ENCODE assay signal across 18 mouse cellular contexts in genomic region chr8:76750286-76750685, GRCm38 (mm10).
"Had no signal": no experiment of that assay in that cellular context is flagged by ENCODE, and none has a peak within 500 bp of the region (broad histone marks: within the 10 kb centered on the region; RNA-seq: fewer than 3 reads in every experiment).

No protein-coding gene starts in this region.

- H3K4me1 ChIP-seq: midbrain, embryonic 12.5 days; neural tube, embryonic 13.5 days; neural tube, embryonic 15.5 days; stomach, embryonic 15.5 days had no signal

- DNase-seq: lung, adult 18-20 months; lung, embryonic 14.5 days; lung, postnatal 10 days; lung, postnatal 4 days; midbrain, embryonic 14.5 days; right cerebral cortex, postnatal 25 days; right cerebral cortex, postnatal 4 days; thymus, postnatal 14 days; thymus, postnatal 36 days had no signal

- H3K4me3 ChIP-seq: midbrain, embryonic 10.5 days; midbrain, embryonic 12.5 days; myocyte; neural tube, embryonic 13.5 days; neural tube, embryonic 15.5 days; stomach, embryonic 15.5 days had no signal

- H3K27ac ChIP-seq: liver, embryonic 14.5 days; midbrain, embryonic 10.5 days; midbrain, embryonic 12.5 days; neural tube, embryonic 13.5 days; neural tube, embryonic 15.5 days; stomach, embryonic 15.5 days; stomach, postnatal 0 days had no signal

- H3K27me3 ChIP-seq: midbrain, embryonic 12.5 days; neural tube, embryonic 13.5 days; neural tube, embryonic 15.5 days; stomach, embryonic 15.5 days had no signal

- H3K9ac ChIP-seq: liver, embryonic 14.5 days; lung, embryonic 14.5 days; midbrain, embryonic 12.5 days; neural tube, embryonic 13.5 days; neural tube, embryonic 15.5 days; stomach, embryonic 15.5 days had no signal

- H3K4me2 ChIP-seq: lung, embryonic 14.5 days; midbrain, embryonic 12.5 days; neural tube, embryonic 13.5 days; neural tube, embryonic 15.5 days; stomach, embryonic 15.5 days had no signal

- H3K9me3 ChIP-seq: midbrain, embryonic 10.5 days; midbrain, embryonic 12.5 days; neural tube, embryonic 13.5 days; neural tube, embryonic 15.5 days; stomach, embryonic 15.5 days had no signal

- H3K36me3 ChIP-seq: midbrain, embryonic 10.5 days; midbrain, embryonic 12.5 days; neural tube, embryonic 13.5 days; neural tube, embryonic 15.5 days; stomach, embryonic 15.5 days had no signal

- ATAC-seq: midbrain, embryonic 16.5 days had no signal
